Mouse (Mus musculus) midbrain, embryonic 12.5 days (tissue): Measurements from ENCODE around the gene Cebpzos. TPM values are rescaled to one million over a fixed set of nuclear protein-coding genes. Genes with fewer than 3 reads are reported as not detected.

Experiments
- ATAC-seq: fragments of 200-750 bp; cut with Nextera tagmentation; 2 replicates; pipeline ENCODE4 v1.8.0; 2017; ENCODE audit warnings: low read depth, moderate TSS enrichment, moderate library complexity; ENCODE audit not compliant: low FRiP score
- H3K27ac ChIP-seq: fragments of 300-500 bp; sonication (generic); replicated peaks from 2 replicates; pipeline ENCODE4 v1.5.1; 2016; ENCODE audit warnings: mild to moderate bottlenecking
- H3K27me3 ChIP-seq: fragments of 300-500 bp; sonication (generic); 2 replicates; pipeline ENCODE4 v1.6.1; 2016; ENCODE audit warnings: mild to moderate bottlenecking
- H3K36me3 ChIP-seq: fragments of 300-500 bp; sonication (generic); 2 replicates; pipeline ENCODE4 v1.6.1; 2016
- H3K4me1 ChIP-seq: fragments of 300-500 bp; sonication (generic); 2 replicates; pipeline ENCODE4 v1.6.1; 2016
- H3K4me2 ChIP-seq: fragments of 300-500 bp; sonication (generic); replicated peaks from 2 replicates; pipeline ENCODE4 v1.6.1; 2016; ENCODE audit warnings: mild to moderate bottlenecking, moderate library complexity
- H3K4me3 ChIP-seq: fragments of 300-500 bp; sonication (generic); 2 replicates; pipeline ENCODE4 v1.5.1; 2016; ENCODE audit warnings: mild to moderate bottlenecking
- H3K9ac ChIP-seq: fragments of 300-500 bp; sonication (generic); replicated peaks from 2 replicates; pipeline ENCODE4 v1.6.1; 2016; ENCODE audit warnings: mild to moderate bottlenecking, moderate library complexity
- H3K9me3 ChIP-seq: fragments of 300-500 bp; sonication (generic); 2 replicates; pipeline ENCODE4 v1.6.1; 2016; ENCODE audit warnings: mild to moderate bottlenecking
- WGBS: fragments of 180-500 bp; shearing (Covaris S2); methylation state at CpG from one replicate; pipeline ENCODE4 v1.1.7; 2016; 5-methylcytosine and 5-hydroxymethylcytosine counted together
- polyA plus RNA-seq: library from polyadenylated mRNA; unstranded; fragments of >200 nt; fragmentation: Nextera tagmentation; extraction: Ambion mirVana; gene quantifications from 2 replicates; pipeline ENCODE4 v1.2.1, GENCODE M21; 2016

The Cebpzos gene
- polyA plus RNA-seq, 1 experiment from 2014 or later: 113 TPM

DNA sequence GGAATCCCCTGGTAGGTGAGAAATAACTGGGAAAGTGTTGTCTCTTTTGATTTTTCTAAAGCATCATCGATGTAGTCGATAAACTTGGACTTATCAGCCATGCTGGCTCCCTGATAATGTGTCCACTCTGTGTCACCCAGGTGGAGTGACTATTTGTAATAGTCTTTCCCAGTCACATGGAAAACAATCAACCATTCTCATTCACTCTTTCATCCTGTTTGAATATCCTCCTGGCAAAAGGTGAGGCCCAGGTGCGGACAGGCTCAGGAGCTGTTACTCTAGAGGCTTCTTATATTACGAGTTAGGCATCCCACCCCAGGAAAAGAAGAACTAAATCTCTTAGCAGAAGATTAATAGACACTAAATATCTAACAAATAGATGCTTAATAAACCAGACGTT, 9.4 kb upstream of the Cebpzos start, which contains the start of gene Sult6b1:
TSS of gene Sult6b1 (minus strand) at position 101 of the 400 bp plus-strand sequence.
- Histone ChIP-seq H3K9me3 (no peaks in the 10 kb centered on the region), H3K4me2 (no peak within 1 kb of the TSS), H3K9ac (no peak within 1 kb of the TSS), H3K27ac (no peak within 1 kb of the TSS), H3K4me1 (no peaks in the 10 kb centered on the region), H3K36me3 (no peaks in the 10 kb centered on the region), H3K27me3 (no peaks in the 10 kb centered on the region), H3K4me3 (no peak within 1 kb of the TSS)
- no peak for ATAC-seq
- 83% methylated on average over 5 of the region's 5 CpGs for WGBS

GRCm38 (mm10) chr17:78909374-78909773, 6.9 kb upstream of the Cebpzos start:
- Histone ChIP-seq H3K9ac (no peak overlapping the region), H3K9me3 (no peaks in the 10 kb centered on the region), H3K36me3 (no peaks in the 10 kb centered on the region), H3K27ac (no peak overlapping the region), H3K4me1 (no peaks in the 10 kb centered on the region), H3K27me3 (no peaks in the 10 kb centered on the region), H3K4me2 (no peak overlapping the region), H3K4me3 (no peak overlapping the region)
- no peak for ATAC-seq
- 81% methylated on average over 2 of the region's 2 CpGs for WGBS

GRCm38 (mm10) chr17:78912861-78913281, 3.4 kb upstream of the Cebpzos start:
- 37% methylated on average over 6 of the region's 6 CpGs for WGBS
- H3K36me3 ChIP-seq: 0 out of 2 replicates have a peak, but pooled peaks cover under 1% of the 10 kb centered on the region
- ATAC-seq: peak; percentile 63
- H3K4me3 ChIP-seq: peak overlapping the region; percentile 37
- peak overlapping the region; percentile 51 for H3K4me2 ChIP-seq
- no peaks in the 10 kb centered on the region for H3K27me3 ChIP-seq
- H3K9ac ChIP-seq: 0 out of 2 replicates have a peak overlapping the region, but pooled peaks have one; percentile 15
- no peak overlapping the region for H3K27ac ChIP-seq
- H3K4me1 ChIP-seq: peaks cover 15% of the 10 kb centered on the region
- H3K9me3 ChIP-seq: no peaks in the 10 kb centered on the region

DNA sequence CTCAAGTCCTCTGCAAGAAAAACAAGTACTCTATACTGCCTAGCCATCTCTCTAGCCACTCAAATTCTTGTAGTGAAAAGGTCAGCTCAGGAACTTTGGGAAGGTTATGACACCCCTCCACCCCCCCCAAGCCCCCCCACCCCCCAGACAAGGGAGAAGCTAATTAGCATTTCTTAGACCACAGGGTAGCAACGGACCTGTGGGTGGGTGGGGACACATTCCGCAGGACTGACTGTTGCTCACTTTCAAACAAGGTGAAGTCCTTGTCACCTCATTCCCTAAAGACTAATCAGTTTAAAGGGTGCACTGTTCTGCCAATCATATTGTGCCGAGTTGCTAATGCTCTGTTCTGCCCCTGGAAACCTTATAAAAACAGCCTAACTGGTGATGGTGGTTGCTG, 2.4 kb upstream of the Cebpzos start:
- Histone ChIP-seq H3K4me1 (peaks cover 17% of the 10 kb centered on the region), H3K27ac (no peak overlapping the region), H3K4me3 (no peak overlapping the region), H3K27me3 (no peaks in the 10 kb centered on the region), H3K9me3 (no peaks in the 10 kb centered on the region), H3K9ac (no peak overlapping the region), H3K4me2 (no peak overlapping the region), H3K36me3 (peaks cover 9% of the 10 kb centered on the region; the same call in 1 of the 2 replicates)
- 74% methylated on average over 3 of the region's 3 CpGs for WGBS
- ATAC-seq: no peak

- peak overlapping the region; percentile 68 for H3K9ac ChIP-seq
- H3K4me3 ChIP-seq: peak overlapping the region; percentile 66
- H3K9me3 ChIP-seq: no peaks in the 10 kb centered on the region
- peaks cover 22% of the 10 kb centered on the region for H3K36me3 ChIP-seq
- 55% methylated on average over 6 of the region's 6 CpGs for WGBS
- peaks cover 17% of the 10 kb centered on the region for H3K4me1 ChIP-seq
- ATAC-seq: peak; percentile 35
- H3K27ac ChIP-seq: peak overlapping the region; percentile 82; the same call in 1 of the 2 replicates
- peak overlapping the region; percentile 71 for H3K4me2 ChIP-seq
- no peaks in the 10 kb centered on the region for H3K27me3 ChIP-seq
Measured at GRCm38 (mm10) chr17:78915772-78916171, 528 bp upstream of the Cebpzos start.

DNA sequence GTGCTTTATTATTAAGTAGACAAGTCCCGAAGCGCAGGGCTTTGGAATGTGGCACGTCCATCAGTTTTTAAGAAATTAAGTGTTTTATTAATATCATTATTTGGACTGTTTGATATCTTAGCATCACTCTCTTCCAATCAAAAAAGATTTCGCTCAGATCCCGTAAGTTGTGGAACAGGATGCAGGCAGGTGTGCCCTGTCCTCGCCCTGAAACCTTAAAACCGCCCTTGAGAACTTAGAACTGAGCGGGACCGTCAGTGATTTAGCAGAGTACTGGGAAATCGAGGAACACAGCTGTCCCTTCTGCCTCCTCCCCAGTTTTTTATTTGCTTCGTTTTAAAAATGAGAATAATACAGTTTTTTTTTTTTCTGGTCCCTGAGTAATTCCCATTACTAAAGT, 599 bp downstream of the Cebpzos start:
- H3K9ac ChIP-seq: peak overlapping the region; percentile 68
- peaks cover 17% of the 10 kb centered on the region for H3K4me1 ChIP-seq
- H3K4me3 ChIP-seq: peak overlapping the region; percentile 66
- H3K36me3 ChIP-seq: peaks cover 32% of the 10 kb centered on the region
- peak overlapping the region; percentile 82 for H3K27ac ChIP-seq
- peak overlapping the region; percentile 71 for H3K4me2 ChIP-seq
- H3K9me3 ChIP-seq: no peaks in the 10 kb centered on the region
- 6% methylated on average over 11 of the region's 11 CpGs for WGBS
- no peaks in the 10 kb centered on the region for H3K27me3 ChIP-seq
- 0 out of 2 replicates have a peak, but pooled peaks have one; percentile 7 for ATAC-seq

- Histone ChIP-seq H3K4me2 (peak overlapping the region; percentile 71), H3K9ac (no peak overlapping the region), H3K27me3 (no peaks in the 10 kb centered on the region), H3K9me3 (no peaks in the 10 kb centered on the region), H3K27ac (no peak overlapping the region), H3K36me3 (peaks cover 39% of the 10 kb centered on the region), H3K4me1 (peaks cover 17% of the 10 kb centered on the region), H3K4me3 (no peak overlapping the region)
- WGBS: 46% methylated on average over 6 of the region's 6 CpGs
- no peak for ATAC-seq
Measured at GRCm38 (mm10) chr17:78917696-78918095, 1.4 kb downstream of the Cebpzos start.

DNA sequence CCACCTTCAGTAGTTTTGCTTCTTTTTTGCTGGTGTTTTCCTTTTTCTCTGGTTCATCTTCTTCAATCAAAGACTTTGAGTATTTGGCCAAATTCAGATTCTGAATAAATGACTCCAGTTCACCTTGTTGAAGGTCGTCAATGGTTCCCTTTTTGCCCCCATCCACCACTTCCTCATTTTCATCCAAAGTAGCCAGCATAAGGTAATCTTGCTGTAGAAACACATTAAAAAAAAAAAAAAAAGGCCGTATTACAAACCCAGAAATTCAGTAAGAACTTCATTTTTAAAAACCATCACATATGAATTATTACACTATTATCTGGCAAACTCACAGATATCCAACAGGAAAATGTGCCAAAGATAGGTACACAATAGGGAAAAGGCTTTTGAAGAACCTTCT, 19.6 kb downstream of the Cebpzos start:
- H3K9ac ChIP-seq: no peak overlapping the region
- H3K9me3 ChIP-seq: no peaks in the 10 kb centered on the region
- H3K4me2 ChIP-seq: peak overlapping the region; percentile 57
- 89% methylated on average over 2 of the region's 2 CpGs for WGBS
- ATAC-seq: no peak
- no peak overlapping the region for H3K27ac ChIP-seq
- no peaks in the 10 kb centered on the region for H3K27me3 ChIP-seq
- H3K4me1 ChIP-seq: peaks cover 15% of the 10 kb centered on the region
- peak overlapping the region; percentile 74 for H3K4me3 ChIP-seq
- peaks cover 47% of the 10 kb centered on the region for H3K36me3 ChIP-seq

DNA sequence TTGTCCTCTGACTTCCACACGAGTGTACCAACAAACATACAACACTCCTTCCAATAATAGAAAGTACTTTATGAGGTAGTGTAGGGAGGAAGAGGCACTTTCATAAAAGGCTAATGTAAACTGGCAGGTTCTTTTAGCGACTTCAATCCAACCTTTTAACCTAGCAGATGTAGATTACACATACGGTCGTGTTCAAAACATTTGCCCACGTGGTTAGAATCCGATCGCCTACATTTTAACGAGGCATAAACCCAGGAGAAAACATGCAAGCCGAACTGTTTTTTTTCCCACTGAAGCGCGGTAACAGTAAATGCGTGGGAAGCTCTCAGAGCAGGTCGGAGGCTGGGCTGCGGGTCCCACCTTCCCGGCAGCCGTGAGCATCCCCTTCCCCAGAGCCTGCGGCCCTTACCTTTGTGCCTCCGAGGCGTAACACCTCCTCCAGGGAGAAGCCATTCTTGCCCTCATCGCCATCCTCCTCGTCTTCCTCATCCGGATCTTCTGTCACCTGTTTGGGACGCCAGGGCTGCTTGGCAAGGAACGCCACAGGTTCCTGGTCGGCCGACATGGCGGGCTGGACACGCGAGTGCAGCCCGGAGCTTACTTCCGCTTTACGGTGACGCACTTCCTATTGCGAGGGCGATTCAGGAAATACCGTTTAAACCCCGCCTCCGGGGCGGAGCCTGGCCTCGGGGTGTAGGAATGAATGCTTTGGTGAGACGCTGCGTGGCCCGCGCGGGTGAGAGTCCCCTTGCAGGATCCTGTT, 20.3 kb downstream of the Cebpzos start, which contains the start of the genes Cebpz and Ndufaf7:
TSS of gene Cebpz (minus strand) at position 601 of the 763 bp plus-strand sequence.
TSS of gene Ndufaf7 (plus strand) at position 671 of the 763 bp plus-strand sequence.
- no peaks in the 10 kb centered on the region for H3K27me3 ChIP-seq
- under 1% methylated on average over 45 of the region's 45 CpGs for WGBS
- H3K27ac ChIP-seq: 0 out of 2 replicates have a peak within 1 kb of the TSS, but pooled peaks have one; percentile 20
- peak within 1 kb of the TSS; percentile 74 for H3K4me3 ChIP-seq
- peak; percentile 99 for ATAC-seq
- H3K4me2 ChIP-seq: peak within 1 kb of the TSS; percentile 57
- peak within 1 kb of the TSS; percentile 67 for H3K9ac ChIP-seq
- no peaks in the 10 kb centered on the region for H3K9me3 ChIP-seq
- H3K4me1 ChIP-seq: peaks cover 15% of the 10 kb centered on the region
- peaks cover 42% of the 10 kb centered on the region for H3K36me3 ChIP-seq

- Histone ChIP-seq H3K4me1 (peaks cover 15% of the 10 kb centered on the region), H3K4me2 (peak overlapping the region; percentile 57), H3K9me3 (no peaks in the 10 kb centered on the region), H3K36me3 (peaks cover 42% of the 10 kb centered on the region), H3K27me3 (no peaks in the 10 kb centered on the region), H3K4me3 (peak overlapping the region; percentile 74), H3K27ac (0 out of 2 replicates have a peak overlapping the region, but pooled peaks have one; percentile 20), H3K9ac (peak overlapping the region; percentile 67)
- WGBS: 9% methylated on average over 26 of the region's 26 CpGs
- ATAC-seq: peak; percentile 24; the same call in 1 of the 2 replicates
Measured at GRCm38 (mm10) chr17:78937229-78937853, 21.0 kb downstream of the Cebpzos start.

DNA sequence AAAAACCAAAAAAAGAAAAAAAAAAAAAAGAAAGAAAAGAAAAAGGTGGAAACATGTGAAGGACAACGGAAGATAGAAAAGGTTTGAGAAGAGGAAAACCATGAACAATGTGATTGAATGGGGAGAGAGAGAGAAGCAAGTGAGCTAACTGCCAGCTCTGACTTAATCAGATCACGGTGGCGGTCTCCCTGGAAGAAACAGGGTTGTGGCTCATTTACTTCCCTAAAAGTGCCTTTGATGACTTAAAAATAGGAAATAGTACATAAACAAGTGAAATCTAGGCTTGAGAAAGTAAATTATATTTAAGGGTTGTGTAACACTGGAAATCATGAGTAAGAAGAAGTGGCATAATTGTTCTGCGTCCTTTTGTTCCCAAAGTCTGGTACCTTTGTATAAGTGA, 22.6 kb downstream of the Cebpzos start:
- Histone ChIP-seq H3K4me3 (no peak overlapping the region), H3K27me3 (no peaks in the 10 kb centered on the region), H3K9ac (no peak overlapping the region), H3K4me2 (no peak overlapping the region), H3K4me1 (peaks cover 12% of the 10 kb centered on the region), H3K36me3 (peaks cover 41% of the 10 kb centered on the region), H3K9me3 (no peaks in the 10 kb centered on the region), H3K27ac (no peak overlapping the region)
- no peak for ATAC-seq
- WGBS: 93% methylated on average over 4 of the region's 4 CpGs

- no peak overlapping the region for H3K27ac ChIP-seq
- H3K27me3 ChIP-seq: no peaks in the 10 kb centered on the region
- peaks cover 3% of the 10 kb centered on the region for H3K4me1 ChIP-seq
- H3K4me2 ChIP-seq: no peak overlapping the region
- ATAC-seq: no peak
- no peaks in the 10 kb centered on the region for H3K9me3 ChIP-seq
- H3K36me3 ChIP-seq: peaks cover 40% of the 10 kb centered on the region
- no peak overlapping the region for H3K9ac ChIP-seq
- WGBS: 48% methylated on average over 11 of the region's 11 CpGs
- H3K4me3 ChIP-seq: no peak overlapping the region
Measured at GRCm38 (mm10) chr17:78942579-78942978, 26.3 kb downstream of the Cebpzos start.
